Mouse (Mus musculus) cortical plate, adult 2 months (tissue): ENCODE data around the gene Gcm2.

Experiments
- CTCF ChIP-seq: fragments of 200-500 bp; IDR thresholded peaks from 2 replicates; pipeline ENCODE4 v1.5.1; 2011; ENCODE audit warnings: mild to moderate bottlenecking, control low read depth, low read length; ENCODE audit not compliant: insufficient read depth; ENCODE audit errors: extremely low read depth
- POLR2A ChIP-seq: fragments of 200-500 bp; IDR thresholded peaks from 2 replicates; pipeline ENCODE4 v1.6.1; 2011; ENCODE audit warnings: mild to moderate bottlenecking, low read length, control low read depth; ENCODE audit not compliant: insufficient read depth; ENCODE audit errors: extremely low read depth

GRCm38 (mm10) chr13:41085140-41085539 is 25.7 kb downstream of the Gcm2 start:
- TF ChIP-seq POLR2A (no peak), CTCF (peak; percentile 25; the same call in 1 of the 2 replicates)
